Mouse (Mus musculus) heart, embryonic 16.5 days (tissue): ENCODE data around the gene Glis3. TPM values are rescaled to one million over a fixed set of nuclear protein-coding genes. Genes with fewer than 3 reads are reported as not detected.

ENCODE experiments used
- ATAC-seq: fragments of 200-750 bp; cut with Nextera tagmentation; replicated peaks from 2 replicates; pipeline ENCODE4 v1.8.0; 2017; ENCODE audit warnings: moderate number of reproducible peaks; ENCODE audit not compliant: insufficient read depth, low FRiP score; ENCODE audit errors: extremely low read depth
- H3K27ac ChIP-seq: fragments of 300-500 bp; sonication (generic); 2 replicates; pipeline ENCODE4 v1.5.1; 2014; ENCODE audit warnings: mild to moderate bottlenecking, low read length, control low read depth, moderate library complexity
- H3K27me3 ChIP-seq: fragments of 300-500 bp; sonication (generic); 2 replicates; pipeline ENCODE4 v1.6.1; 2014; ENCODE audit warnings: low read length, mixed read lengths; ENCODE audit not compliant: control insufficient read depth, insufficient read depth
- H3K36me3 ChIP-seq: fragments of 300-500 bp; sonication (generic); 2 replicates; pipeline ENCODE4 v1.6.1; 2014; ENCODE audit not compliant: control insufficient read depth, insufficient read depth
- H3K4me1 ChIP-seq: fragments of 300-500 bp; sonication (generic); 2 replicates; pipeline ENCODE4 v1.6.1; 2014; ENCODE audit warnings: low read length, mixed read lengths; ENCODE audit not compliant: control insufficient read depth, insufficient read depth
- H3K4me2 ChIP-seq: fragments of 300-500 bp; sonication (generic); 2 replicates; pipeline ENCODE4 v1.6.1; 2014; ENCODE audit warnings: low read depth, mild to moderate bottlenecking, control low read depth, low read length
- H3K4me3 ChIP-seq: fragments of 300-500 bp; sonication (generic); 2 replicates; pipeline ENCODE4 v1.5.1; 2014; ENCODE audit warnings: mild to moderate bottlenecking, control low read depth, low read length
- H3K9ac ChIP-seq: fragments of 300-500 bp; sonication (generic); 2 replicates; pipeline ENCODE4 v1.6.1; 2014; ENCODE audit warnings: low read length, control low read depth
- H3K9me3 ChIP-seq: fragments of 300-500 bp; sonication (generic); replicated peaks from 2 replicates; pipeline ENCODE4 v1.6.1; 2016; ENCODE audit warnings: low read length; ENCODE audit not compliant: control insufficient read depth
- WGBS: fragments of 180-500 bp; shearing (Covaris S2); extraction: QIAGEN DNeasy Blood & Tissue Kit; methylation state at CpG from one replicate; pipeline ENCODE4 v1.1.7; 2014; 5-methylcytosine and 5-hydroxymethylcytosine counted together
- polyA plus RNA-seq: library from polyadenylated mRNA; unstranded; fragments of >200 nt; fragmentation: Nextera tagmentation; extraction: Ambion mirVana; gene quantifications from 2 replicates; pipeline ENCODE4 v1.2.1, GENCODE M21; 2015

Gene Glis3
- polyA plus RNA-seq, 1 experiment from 2014 or later = 1.3 TPM

- H3K27ac ChIP-seq = no peak overlapping the region
- WGBS = 79% methylated on average over 7 of the region's 7 CpGs
- H3K9me3 ChIP-seq = no peaks in the 10 kb centered on the region
- H3K4me2 ChIP-seq = no peak overlapping the region
- no peaks in the 10 kb centered on the region for H3K36me3 ChIP-seq
- H3K4me3 ChIP-seq = no peak overlapping the region
- no peaks in the 10 kb centered on the region for H3K27me3 ChIP-seq
- no peaks in the 10 kb centered on the region for H3K4me1 ChIP-seq
- ATAC-seq = no peak
- no peak overlapping the region for H3K9ac ChIP-seq
Measured at GRCm38 (mm10) chr19:28617736-28618135, 62.1 kb downstream of the Glis3 start.

GRCm38 (mm10) chr19:28617191-28617590, 62.7 kb downstream of the Glis3 start:
- no peak overlapping the region for H3K4me3 ChIP-seq
- no peaks in the 10 kb centered on the region for H3K27me3 ChIP-seq
- H3K9ac ChIP-seq = no peak overlapping the region
- H3K4me2 ChIP-seq = no peak overlapping the region
- 87% methylated on average over 8 of the region's 8 CpGs for WGBS
- H3K27ac ChIP-seq = no peak overlapping the region
- no peaks in the 10 kb centered on the region for H3K9me3 ChIP-seq
- no peak for ATAC-seq
- H3K36me3 ChIP-seq = no peaks in the 10 kb centered on the region
- no peaks in the 10 kb centered on the region for H3K4me1 ChIP-seq

- Histone ChIP-seq H3K9ac (no peak overlapping the region), H3K4me3 (no peak overlapping the region), H3K27me3 (no peaks in the 10 kb centered on the region), H3K36me3 (no peaks in the 10 kb centered on the region), H3K4me1 (no peaks in the 10 kb centered on the region), H3K27ac (no peak overlapping the region), H3K9me3 (no peaks in the 10 kb centered on the region), H3K4me2 (no peak overlapping the region)
- 70% methylated on average over 1 of the region's 1 CpGs for WGBS
- no peak for ATAC-seq
Measured at GRCm38 (mm10) chr19:28616487-28616886, 63.4 kb downstream of the Glis3 start.

DNA sequence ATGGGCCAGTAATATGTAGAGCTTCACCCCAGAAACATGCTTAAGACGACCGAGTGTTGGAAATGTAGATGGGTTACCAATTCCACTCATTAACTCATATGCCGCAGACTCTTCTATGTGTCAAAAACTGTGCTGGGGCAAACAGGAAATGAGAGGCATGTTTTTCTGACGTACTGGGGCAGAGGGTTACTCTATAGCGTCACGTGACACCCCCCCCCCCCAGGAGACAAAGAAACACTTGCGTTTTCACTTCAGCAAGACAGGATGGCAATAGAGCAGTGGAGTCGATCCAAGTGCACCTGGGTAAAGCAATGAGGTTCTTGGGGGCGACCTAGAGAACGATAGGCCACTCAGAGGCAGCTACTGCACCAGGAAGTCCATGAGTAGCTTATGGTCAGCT, 67.6 kb downstream of the Glis3 start:
- H3K36me3 ChIP-seq = no peaks in the 10 kb centered on the region
- WGBS = 83% methylated on average over 10 of the region's 10 CpGs
- H3K27ac ChIP-seq = no peak overlapping the region
- H3K4me3 ChIP-seq = no peak overlapping the region
- no peak overlapping the region for H3K4me2 ChIP-seq
- no peaks in the 10 kb centered on the region for H3K9me3 ChIP-seq
- H3K27me3 ChIP-seq = no peaks in the 10 kb centered on the region
- no peak overlapping the region for H3K9ac ChIP-seq
- H3K4me1 ChIP-seq = no peaks in the 10 kb centered on the region
- no peak for ATAC-seq

DNA sequence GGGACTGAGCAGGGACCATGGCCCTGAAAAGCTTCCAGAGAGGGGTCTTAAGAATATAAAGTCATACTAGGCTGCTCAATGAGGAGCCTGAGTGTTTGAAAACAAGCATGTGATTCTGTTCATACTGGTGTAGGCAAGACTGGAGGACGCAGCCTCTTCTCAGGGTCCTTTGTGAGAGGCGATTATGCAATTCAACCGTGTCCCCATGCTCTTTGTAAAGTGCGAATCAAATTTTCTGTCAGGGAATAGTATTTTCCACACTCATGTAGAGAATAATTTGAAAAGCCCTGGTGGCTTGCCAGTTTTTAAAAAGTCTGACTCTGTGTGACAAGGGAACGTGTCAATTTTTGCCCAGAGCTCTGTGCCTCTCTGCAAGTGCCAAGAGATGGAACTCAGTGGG, 71.1 kb downstream of the Glis3 start:
- Histone ChIP-seq H3K4me1 (no peaks in the 10 kb centered on the region), H3K4me2 (no peak overlapping the region), H3K27ac (no peak overlapping the region), H3K27me3 (no peaks in the 10 kb centered on the region), H3K9ac (no peak overlapping the region), H3K36me3 (no peaks in the 10 kb centered on the region), H3K9me3 (no peaks in the 10 kb centered on the region), H3K4me3 (no peak overlapping the region)
- no peak for ATAC-seq
- WGBS = 80% methylated on average over 5 of the region's 5 CpGs

DNA sequence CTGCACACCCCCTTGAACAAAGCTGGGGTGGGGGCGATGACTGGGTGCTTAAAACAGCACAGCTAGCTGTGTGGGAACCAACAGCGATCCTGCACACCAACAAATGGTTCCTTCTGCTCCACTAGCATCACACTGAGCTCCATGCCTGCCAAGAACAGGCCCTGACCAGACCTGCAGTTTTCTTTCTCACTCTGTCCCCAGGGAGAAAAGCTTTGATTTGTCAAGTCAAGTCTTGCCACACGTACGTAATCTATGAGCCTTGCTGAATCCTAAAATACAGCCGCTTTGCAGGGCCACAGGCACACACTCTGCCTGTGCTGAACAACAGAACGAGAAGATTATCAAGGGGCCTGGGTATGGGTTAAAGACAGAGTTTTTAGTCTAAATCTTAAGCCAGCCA, 71.6 kb downstream of the Glis3 start:
- WGBS = 50% methylated on average over 6 of the region's 6 CpGs
- Histone ChIP-seq H3K4me2 (no peak overlapping the region), H3K4me1 (no peaks in the 10 kb centered on the region), H3K9me3 (no peaks in the 10 kb centered on the region), H3K4me3 (no peak overlapping the region), H3K27ac (no peak overlapping the region), H3K27me3 (no peaks in the 10 kb centered on the region), H3K36me3 (no peaks in the 10 kb centered on the region), H3K9ac (no peak overlapping the region)
- ATAC-seq = no peak; the same call in 1 of the 2 replicates

- Histone ChIP-seq H3K4me1 (no peaks in the 10 kb centered on the region), H3K9me3 (no peaks in the 10 kb centered on the region), H3K4me2 (no peak overlapping the region), H3K9ac (no peak overlapping the region), H3K4me3 (no peak overlapping the region), H3K36me3 (no peaks in the 10 kb centered on the region), H3K27ac (no peak overlapping the region), H3K27me3 (no peaks in the 10 kb centered on the region)
- 66% methylated on average over 4 of the region's 4 CpGs for WGBS
- ATAC-seq = no peak
Measured at GRCm38 (mm10) chr19:28600866-28601265, 79.0 kb downstream of the Glis3 start.

GRCm38 (mm10) chr19:28594215-28594614, 85.7 kb downstream of the Glis3 start:
- H3K9me3 ChIP-seq = no peaks in the 10 kb centered on the region
- WGBS = 22% methylated on average over 4 of the region's 4 CpGs
- no peaks in the 10 kb centered on the region for H3K27me3 ChIP-seq
- no peak; the same call in 1 of the 2 replicates for ATAC-seq
- H3K4me2 ChIP-seq = peak overlapping the region; percentile 9; the same call in 1 of the 2 replicates
- H3K27ac ChIP-seq = no peak overlapping the region
- no peak overlapping the region for H3K4me3 ChIP-seq
- no peak overlapping the region for H3K9ac ChIP-seq
- no peaks in the 10 kb centered on the region for H3K36me3 ChIP-seq
- peaks cover 2% of the 10 kb centered on the region; the same call in 1 of the 2 replicates for H3K4me1 ChIP-seq

- no peak overlapping the region for H3K9ac ChIP-seq
- no peaks in the 10 kb centered on the region for H3K27me3 ChIP-seq
- peaks cover 2% of the 10 kb centered on the region; the same call in 1 of the 2 replicates for H3K4me1 ChIP-seq
- H3K4me3 ChIP-seq = no peak overlapping the region
- no peaks in the 10 kb centered on the region for H3K9me3 ChIP-seq
- H3K36me3 ChIP-seq = no peaks in the 10 kb centered on the region
- 62% methylated on average over 13 of the region's 13 CpGs for WGBS
- H3K4me2 ChIP-seq = no peak overlapping the region
- no peak overlapping the region for H3K27ac ChIP-seq
- 0 out of 2 replicates have a peak, but pooled peaks have one; percentile 28 for ATAC-seq
Measured at GRCm38 (mm10) chr19:28592981-28593380, 86.9 kb downstream of the Glis3 start.
